Mouse (Mus musculus): ENCODE results near the gene Snrpd3.

GRCm38 (mm10) chr10:75568851-75569250 lies 51.5 kb downstream of the Snrpd3 start:
- TF ChIP-seq CTCF (conservative IDR thresholded peaks at IDR 0.05; ENCODE audit: insufficient read depth, insufficient read length, low read depth, low read length) = no peak
- TF ChIP-seq POLR2A (IDR thresholded peaks at IDR 0.05; ENCODE audit: low read depth, low read length) = no peak

All from kidney, adult 2 months (tissue).